Comparison of ENCODE assay signal across 26 mouse cellular contexts in the genomic region with DNA sequence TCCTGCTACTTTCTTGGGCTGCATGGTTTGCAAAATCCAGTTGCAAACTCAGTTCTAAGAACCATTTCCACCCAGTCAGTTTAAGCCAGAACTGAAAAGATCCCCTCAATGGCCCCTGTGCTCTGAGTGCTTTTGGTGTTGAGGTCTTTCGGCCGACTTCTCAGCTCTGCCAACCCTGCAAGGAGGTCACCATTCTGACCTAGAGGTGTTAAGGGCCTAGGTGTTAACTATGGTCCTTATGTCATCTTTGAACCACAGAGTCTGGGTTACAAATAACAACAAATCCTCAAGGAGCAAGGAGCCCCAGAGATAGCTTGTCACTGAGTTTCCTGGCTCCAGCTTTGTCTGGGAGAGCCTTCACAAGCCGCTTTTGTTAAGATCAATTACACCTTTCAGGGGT. TPM values are rescaled to one million over a fixed set of nuclear protein-coding genes. Genes with fewer than 3 reads are reported as not detected.
"Had no signal": no experiment of that assay in that cellular context is flagged by ENCODE, and none has a peak within 500 bp of the region (broad histone marks: within the 10 kb centered on the region; RNA-seq: fewer than 3 reads in every experiment).

No protein-coding gene starts in this region.

- H3K4me3 ChIP-seq: heart, embryonic 13.5 days; heart, embryonic 15.5 days; hindbrain, embryonic 13.5 days; hindbrain, embryonic 15.5 days; intestine, embryonic 15.5 days; limb, embryonic 12.5 days; liver, embryonic 13.5 days; liver, embryonic 15.5 days had no signal

- H3K27me3 ChIP-seq: heart, embryonic 13.5 days; heart, embryonic 15.5 days; hindbrain, embryonic 13.5 days; hindbrain, embryonic 15.5 days; intestine, embryonic 15.5 days; limb, embryonic 12.5 days; liver, embryonic 13.5 days; liver, embryonic 15.5 days had no signal

- H3K27ac ChIP-seq: heart, embryonic 13.5 days; heart, embryonic 15.5 days; hindbrain, embryonic 15.5 days; hindbrain, postnatal 0 days; intestine, embryonic 15.5 days; limb, embryonic 12.5 days; liver, embryonic 13.5 days; liver, embryonic 15.5 days had no signal

- H3K4me1 ChIP-seq: heart, embryonic 13.5 days; heart, embryonic 15.5 days; liver, embryonic 13.5 days; liver, embryonic 15.5 days had no signal

- H3K9me3 ChIP-seq: heart, embryonic 13.5 days; heart, embryonic 15.5 days; hindbrain, embryonic 13.5 days; hindbrain, embryonic 15.5 days; intestine, embryonic 15.5 days; limb, embryonic 12.5 days; liver, embryonic 13.5 days; liver, embryonic 15.5 days had no signal

- DNase-seq: gastrocnemius, postnatal 14 days; gastrocnemius, postnatal 36 days; heart, adult 18-20 months; heart, postnatal 14 days; heart, postnatal 36 days; kidney, adult 18-20 months; kidney, adult 8-10 months; kidney, postnatal 14 days; kidney, postnatal 36 days; layer of hippocampus, adult 9-11 months; layer of hippocampus, postnatal 36 days; liver; liver, embryonic 13.5 days had no signal

- H3K36me3 ChIP-seq: heart, embryonic 13.5 days; heart, embryonic 15.5 days; hindbrain, embryonic 13.5 days; hindbrain, embryonic 15.5 days; intestine, embryonic 15.5 days; limb, embryonic 12.5 days; liver, embryonic 13.5 days; liver, embryonic 15.5 days had no signal

RNA-seq across cellular contexts. Expression of a gene that starts 45.9 kb away (rescaled TPM):
- polyA plus RNA-seq: heart, embryonic 13.5 days; heart, postnatal 0 days; hindbrain, embryonic 13.5 days; hindbrain, embryonic 15.5 days; hindbrain, postnatal 0 days; intestine, postnatal 0 days; kidney, embryonic 14.5 days; limb, embryonic 12.5 days; limb, embryonic 14.5 days; liver, embryonic 11.5 days; liver, embryonic 13.5 days had no signal
